Mouse (Mus musculus): Measurements from ENCODE around the gene C130050O18Rik. TPM values are rescaled to one million over a fixed set of nuclear protein-coding genes. Genes with fewer than 3 reads are reported as not detected.

C130050O18Rik gene
- polyA plus RNA-seq, 1 experiment from 2014 or later, result 0.23 TPM

- no peak overlapping the region for H3K27ac ChIP-seq (ENCODE audit: low read depth, low read length)
- H3K9ac ChIP-seq (ENCODE audit: low read length), result no peak overlapping the region
- H3K9me3 ChIP-seq (ENCODE audit: control insufficient read depth, low read length), result no peaks in the 10 kb centered on the region
- no peak overlapping the region for H3K4me3 ChIP-seq (ENCODE audit: low read depth, low read length)
- H3K4me2 ChIP-seq (ENCODE audit: low read depth, low read length, severe bottlenecking), result no peak overlapping the region
- H3K36me3 ChIP-seq (ENCODE audit: control insufficient read depth, insufficient read depth, low read length), result no peaks in the 10 kb centered on the region
- H3K27me3 ChIP-seq (ENCODE audit: control insufficient read depth, insufficient read depth, low read length), result no peaks in the 10 kb centered on the region
- no peaks in the 10 kb centered on the region for H3K4me1 ChIP-seq (replicated peaks; ENCODE audit: control insufficient read depth, insufficient read depth, low read length)
- ATAC-seq (replicated peaks; ENCODE audit: low FRiP score) (no peak), DNase-seq (ENCODE audit: low spot score) (no peak)
- WGBS, result 88% methylated on average over 6 of the region's 6 CpGs
Observed at GRCm38 (mm10) chr5:139411117-139411516, 6.0 kb downstream of the C130050O18Rik start.

DNA sequence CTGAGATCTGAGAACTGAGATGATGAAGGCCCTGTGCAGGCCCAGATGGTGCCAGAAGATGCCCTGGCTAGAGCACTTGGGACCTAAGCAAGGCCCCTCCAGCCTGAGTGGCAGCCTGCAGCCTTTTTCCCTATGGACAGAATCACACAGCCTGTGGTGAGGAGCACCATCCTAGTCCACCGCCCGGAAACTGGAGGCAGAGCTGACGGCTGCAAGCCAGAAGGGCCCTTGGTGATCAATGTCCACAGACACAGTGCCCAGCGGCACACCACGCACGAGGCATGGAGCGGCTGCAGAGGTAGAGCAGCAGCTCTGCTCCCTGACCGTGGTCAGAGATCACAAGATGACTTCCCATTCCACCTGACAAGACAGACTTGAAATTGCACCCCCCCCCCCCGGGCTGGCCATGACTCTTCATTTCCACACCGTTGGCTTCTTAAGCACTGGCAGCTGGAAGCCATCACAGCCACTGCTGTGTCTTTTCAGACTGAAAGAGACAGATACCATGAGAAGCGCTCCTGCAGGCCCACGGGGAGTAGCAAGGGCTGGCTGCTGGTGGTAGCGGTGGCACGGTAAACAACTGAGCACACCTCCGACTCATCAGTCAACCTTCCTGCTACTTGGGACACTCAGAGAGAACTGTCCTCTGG, 6.7 kb downstream of the C130050O18Rik start:
- no peak for DNase-seq (ENCODE audit: low spot score)
- H3K4me3 ChIP-seq (ENCODE audit: low read depth, low read length), result no peak overlapping the region
- H3K4me2 ChIP-seq (ENCODE audit: low read depth, low read length, severe bottlenecking), result no peak overlapping the region
- H3K4me1 ChIP-seq (replicated peaks; ENCODE audit: control insufficient read depth, insufficient read depth, low read length), result no peaks in the 10 kb centered on the region
- no peak overlapping the region for H3K27ac ChIP-seq (ENCODE audit: low read depth, low read length)
- ATAC-seq (replicated peaks; ENCODE audit: low FRiP score), result no peak
- no peaks in the 10 kb centered on the region for H3K9me3 ChIP-seq (ENCODE audit: control insufficient read depth, low read length)
- no peak overlapping the region for H3K9ac ChIP-seq (ENCODE audit: low read length)
- WGBS, result 85% methylated on average over 15 of the region's 15 CpGs
- no peaks in the 10 kb centered on the region for H3K36me3 ChIP-seq (ENCODE audit: control insufficient read depth, insufficient read depth, low read length)
- H3K27me3 ChIP-seq (ENCODE audit: control insufficient read depth, insufficient read depth, low read length), result no peaks in the 10 kb centered on the region

DNA sequence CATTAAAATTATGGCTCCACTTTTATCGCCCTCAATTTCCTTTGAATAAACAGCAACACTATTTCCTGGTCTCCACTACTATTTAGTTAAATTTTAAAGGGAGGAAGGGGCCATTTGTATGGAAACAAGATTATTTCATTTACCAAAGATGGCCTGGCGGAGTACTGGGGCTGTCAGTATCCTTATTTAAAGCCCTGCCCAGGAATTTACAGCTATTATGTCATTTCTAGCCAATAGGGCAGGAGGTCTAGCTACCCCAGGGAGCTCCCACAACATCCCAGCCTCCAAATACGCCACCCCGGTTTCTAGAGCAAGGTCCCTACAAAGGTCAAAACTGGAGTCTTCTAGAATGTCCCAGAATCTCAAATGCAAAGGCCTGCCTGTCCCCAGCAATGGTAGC, 8.5 kb downstream of the C130050O18Rik start:
- WGBS, result 87% methylated on average over 4 of the region's 4 CpGs
- Histone ChIP-seq H3K9ac (ENCODE audit: low read length) (no peak overlapping the region), H3K4me1 (replicated peaks; ENCODE audit: control insufficient read depth, insufficient read depth, low read length) (peaks cover 3% of the 10 kb centered on the region; the same call in 1 of the 2 replicates), H3K27me3 (ENCODE audit: control insufficient read depth, insufficient read depth, low read length) (no peaks in the 10 kb centered on the region), H3K36me3 (ENCODE audit: control insufficient read depth, insufficient read depth, low read length) (no peaks in the 10 kb centered on the region), H3K27ac (ENCODE audit: low read depth, low read length) (no peak overlapping the region), H3K4me3 (ENCODE audit: low read depth, low read length) (no peak overlapping the region), H3K4me2 (ENCODE audit: low read depth, low read length, severe bottlenecking) (no peak overlapping the region), H3K9me3 (ENCODE audit: control insufficient read depth, low read length) (no peaks in the 10 kb centered on the region)
- DNase-seq (ENCODE audit: low spot score) (no peak), ATAC-seq (replicated peaks; ENCODE audit: low FRiP score) (no peak)

GRCm38 (mm10) chr5:139415001-139415400, 9.9 kb downstream of the C130050O18Rik start:
- ATAC-seq (replicated peaks; ENCODE audit: low FRiP score), result no peak
- no peak for DNase-seq (ENCODE audit: low spot score)
- Histone ChIP-seq H3K9me3 (ENCODE audit: control insufficient read depth, low read length) (no peaks in the 10 kb centered on the region), H3K4me1 (replicated peaks; ENCODE audit: control insufficient read depth, insufficient read depth, low read length) (peaks cover 8% of the 10 kb centered on the region; the same call in 1 of the 2 replicates), H3K36me3 (ENCODE audit: control insufficient read depth, insufficient read depth, low read length) (no peaks in the 10 kb centered on the region), H3K9ac (ENCODE audit: low read length) (no peak overlapping the region), H3K27me3 (ENCODE audit: control insufficient read depth, insufficient read depth, low read length) (no peaks in the 10 kb centered on the region), H3K27ac (ENCODE audit: low read depth, low read length) (no peak overlapping the region), H3K4me2 (ENCODE audit: low read depth, low read length, severe bottlenecking) (no peak overlapping the region), H3K4me3 (ENCODE audit: low read depth, low read length) (no peak overlapping the region)
- 93% methylated on average over 5 of the region's 5 CpGs for WGBS

- Histone ChIP-seq H3K4me3 (ENCODE audit: low read depth, low read length) (no peak overlapping the region), H3K9me3 (ENCODE audit: control insufficient read depth, low read length) (no peaks in the 10 kb centered on the region), H3K27ac (ENCODE audit: low read depth, low read length) (no peak overlapping the region), H3K36me3 (ENCODE audit: control insufficient read depth, insufficient read depth, low read length) (no peaks in the 10 kb centered on the region), H3K4me1 (replicated peaks; ENCODE audit: control insufficient read depth, insufficient read depth, low read length) (peaks cover 8% of the 10 kb centered on the region; the same call in 1 of the 2 replicates), H3K27me3 (ENCODE audit: control insufficient read depth, insufficient read depth, low read length) (no peaks in the 10 kb centered on the region), H3K4me2 (ENCODE audit: low read depth, low read length, severe bottlenecking) (no peak overlapping the region), H3K9ac (ENCODE audit: low read length) (no peak overlapping the region)
- no peak for DNase-seq (ENCODE audit: low spot score)
- WGBS, result 92% methylated on average over 4 of the region's 4 CpGs
- ATAC-seq (replicated peaks; ENCODE audit: low FRiP score), result no peak
Observed at GRCm38 (mm10) chr5:139416942-139417341, 11.9 kb downstream of the C130050O18Rik start.

DNA sequence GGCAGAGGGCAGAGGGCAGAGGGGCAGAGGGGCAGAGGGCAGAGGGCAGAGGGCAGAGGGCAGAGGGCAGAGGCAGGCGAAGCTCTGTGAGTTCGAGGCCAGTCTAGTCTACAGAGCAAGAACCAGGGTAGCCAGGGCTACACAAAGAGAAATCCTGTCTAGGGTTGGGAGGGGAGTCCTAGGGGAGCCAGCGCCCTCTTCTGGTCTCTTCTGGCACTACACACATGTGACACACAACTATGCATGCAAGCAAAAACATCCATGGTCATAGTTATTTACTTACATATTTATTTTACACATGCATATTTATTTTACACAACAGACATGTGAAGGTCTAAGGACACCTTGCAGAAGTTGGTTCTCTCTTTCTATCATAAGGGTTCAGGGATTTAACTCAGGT, 12.4 kb downstream of the C130050O18Rik start:
- H3K27ac ChIP-seq (ENCODE audit: low read depth, low read length), result no peak overlapping the region
- peaks cover 8% of the 10 kb centered on the region; the same call in 1 of the 2 replicates for H3K4me1 ChIP-seq (replicated peaks; ENCODE audit: control insufficient read depth, insufficient read depth, low read length)
- ATAC-seq (replicated peaks; ENCODE audit: low FRiP score) (no peak), DNase-seq (ENCODE audit: low spot score) (no peak)
- H3K4me2 ChIP-seq (ENCODE audit: low read depth, low read length, severe bottlenecking), result no peak overlapping the region
- no peak overlapping the region for H3K4me3 ChIP-seq (ENCODE audit: low read depth, low read length)
- no peaks in the 10 kb centered on the region for H3K27me3 ChIP-seq (ENCODE audit: control insufficient read depth, insufficient read depth, low read length)
- H3K36me3 ChIP-seq (ENCODE audit: control insufficient read depth, insufficient read depth, low read length), result no peaks in the 10 kb centered on the region
- H3K9me3 ChIP-seq (ENCODE audit: control insufficient read depth, low read length), result no peaks in the 10 kb centered on the region
- H3K9ac ChIP-seq (ENCODE audit: low read length), result no peak overlapping the region
- WGBS, result 93% methylated on average over 3 of the region's 3 CpGs

- peaks cover 10% of the 10 kb centered on the region for H3K4me1 ChIP-seq (replicated peaks; ENCODE audit: control insufficient read depth, insufficient read depth, low read length)
- peak overlapping the region; percentile 63 for H3K27ac ChIP-seq (ENCODE audit: low read depth, low read length)
- H3K27me3 ChIP-seq (ENCODE audit: control insufficient read depth, insufficient read depth, low read length), result no peaks in the 10 kb centered on the region
- H3K36me3 ChIP-seq (ENCODE audit: control insufficient read depth, insufficient read depth, low read length), result no peaks in the 10 kb centered on the region
- H3K9me3 ChIP-seq (ENCODE audit: control insufficient read depth, low read length), result no peaks in the 10 kb centered on the region
- no peak for ATAC-seq (replicated peaks; ENCODE audit: low FRiP score)
- H3K4me3 ChIP-seq (ENCODE audit: low read depth, low read length), result no peak overlapping the region
- DNase-seq (ENCODE audit: low spot score), result no peak
- H3K4me2 ChIP-seq (ENCODE audit: low read depth, low read length, severe bottlenecking), result no peak overlapping the region
- no peak overlapping the region for H3K9ac ChIP-seq (ENCODE audit: low read length)
- WGBS, result 65% methylated on average over 2 of the region's 2 CpGs
Observed at GRCm38 (mm10) chr5:139418110-139418509, 13.0 kb downstream of the C130050O18Rik start.

GRCm38 (mm10) chr5:139418633-139419032, 13.6 kb downstream of the C130050O18Rik start:
- H3K4me3 ChIP-seq (ENCODE audit: low read depth, low read length), result no peak overlapping the region
- no peaks in the 10 kb centered on the region for H3K36me3 ChIP-seq (ENCODE audit: control insufficient read depth, insufficient read depth, low read length)
- ATAC-seq (replicated peaks; ENCODE audit: low FRiP score) (0 out of 2 replicates have a peak, but pooled peaks have one; percentile 42), DNase-seq (ENCODE audit: low spot score) (no peak)
- H3K9me3 ChIP-seq (ENCODE audit: control insufficient read depth, low read length), result no peaks in the 10 kb centered on the region
- H3K4me2 ChIP-seq (ENCODE audit: low read depth, low read length, severe bottlenecking), result 0 out of 2 replicates have a peak overlapping the region, but pooled peaks have one; percentile 1
- 19% methylated on average over 3 of the region's 3 CpGs for WGBS
- H3K9ac ChIP-seq (ENCODE audit: low read length), result 0 out of 2 replicates have a peak overlapping the region, but pooled peaks have one; percentile 20
- H3K27ac ChIP-seq (ENCODE audit: low read depth, low read length), result peak overlapping the region; percentile 63
- H3K27me3 ChIP-seq (ENCODE audit: control insufficient read depth, insufficient read depth, low read length), result no peaks in the 10 kb centered on the region
- H3K4me1 ChIP-seq (replicated peaks; ENCODE audit: control insufficient read depth, insufficient read depth, low read length), result peaks cover 12% of the 10 kb centered on the region
